Mouse (Mus musculus) lung, adult 18-20 months (tissue): ENCODE data around the gene Man1c1.

ENCODE experiments used
- DNase-seq, 2 experiments: peaks; one replicate each; pipeline ENCODE4 v3.0.0; 2022; ENCODE audit warnings: mixed read lengths in 2 of 2

Gene Man1c1

DNA sequence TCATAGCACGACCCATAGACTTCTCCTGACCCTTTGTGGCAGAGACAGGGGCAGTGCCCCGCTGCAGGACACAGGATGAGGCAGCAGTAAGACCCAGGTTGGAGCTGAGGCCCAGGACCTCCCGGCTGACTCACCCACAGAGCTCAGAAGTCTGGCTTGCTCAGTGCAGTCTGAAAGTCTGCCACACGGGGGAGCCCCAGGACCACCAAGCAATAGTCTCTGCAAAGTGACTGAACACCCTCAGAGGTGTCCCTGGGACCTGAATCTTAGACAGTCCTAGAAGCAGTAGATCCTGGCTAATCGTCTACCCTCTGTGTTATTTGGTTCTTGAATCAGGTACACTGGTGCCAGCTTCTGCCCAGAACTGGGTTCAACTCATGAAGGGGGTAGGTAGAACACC lies 160.8 kb downstream of the Man1c1 start:
- peak; percentile 86 to 90 for DNase-seq

- DNase-seq, result no peak
Measured at GRCm38 (mm10) chr4:134542726-134543125, 161.4 kb downstream of the Man1c1 start.

- no peak for DNase-seq
Measured at GRCm38 (mm10) chr4:134538997-134539580, 165.0 kb downstream of the Man1c1 start.

GRCm38 (mm10) chr4:134535787-134536151 lies 168.3 kb downstream of the Man1c1 start:
- no peak for DNase-seq

GRCm38 (mm10) chr4:134534932-134535786 lies 168.9 kb downstream of the Man1c1 start, which contains the start of gene Mtfr1l:
TSS of gene Mtfr1l (minus strand) at chr4:134535387.
- peak; percentile 99 for DNase-seq

DNA sequence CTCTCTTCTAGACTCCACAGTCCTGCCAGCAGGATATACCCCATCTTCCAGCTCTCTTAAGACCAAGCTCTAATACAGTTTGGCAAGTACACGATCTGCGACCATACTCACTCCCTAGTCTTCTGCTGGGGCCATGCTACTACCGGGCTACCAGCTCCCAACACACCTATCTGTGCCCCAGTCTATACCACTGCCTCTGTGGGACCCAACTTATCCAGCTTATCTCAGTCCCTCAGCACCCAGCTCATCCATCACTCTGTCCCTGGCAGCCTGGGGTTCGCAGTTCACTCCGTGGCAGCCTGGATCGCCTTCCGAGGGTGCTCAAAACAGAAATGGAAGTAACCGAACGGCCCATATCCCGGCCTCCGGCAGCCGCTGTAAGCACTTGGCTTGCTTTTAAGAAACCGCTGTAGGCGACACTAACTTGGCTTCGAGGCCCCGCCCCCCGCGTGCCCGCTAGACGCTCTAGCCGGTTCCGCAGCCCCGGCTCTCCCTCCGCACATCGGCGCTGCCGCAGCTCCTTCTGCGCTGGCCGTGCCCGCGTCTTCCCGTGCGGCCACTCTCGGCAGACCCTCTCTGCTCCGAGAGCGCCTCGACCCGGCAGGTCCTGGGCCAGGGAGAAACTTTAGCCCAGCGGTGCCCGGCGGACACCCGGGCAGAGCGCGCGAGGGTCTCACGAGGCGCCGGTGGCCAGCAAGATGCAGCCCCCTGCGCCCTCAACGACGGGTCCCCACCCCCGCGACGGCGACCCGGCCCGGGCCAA lies 169.8 kb downstream of the Man1c1 start:
- peak; percentile 81 to 83 for DNase-seq

DNA sequence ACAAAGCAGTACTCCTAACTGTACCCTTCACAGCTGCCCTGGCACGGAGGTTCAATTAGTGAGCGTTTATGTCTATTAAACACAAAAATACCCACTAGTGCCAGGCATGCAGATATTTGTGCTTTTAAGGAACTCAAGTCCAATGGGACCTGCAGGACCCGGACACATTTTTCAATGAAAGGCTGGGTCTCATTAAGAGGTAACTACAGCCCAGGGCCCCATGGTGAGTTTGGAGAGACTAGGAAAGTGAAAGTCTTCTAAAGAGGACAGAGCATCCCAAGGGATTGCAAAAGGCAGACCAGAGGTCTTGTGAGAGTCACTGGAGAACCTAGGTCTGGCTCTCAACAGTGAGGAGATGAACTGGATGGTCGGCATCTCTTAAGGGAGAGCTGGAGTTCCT lies 170.7 kb downstream of the Man1c1 start:
- DNase-seq, result no peak

DNA sequence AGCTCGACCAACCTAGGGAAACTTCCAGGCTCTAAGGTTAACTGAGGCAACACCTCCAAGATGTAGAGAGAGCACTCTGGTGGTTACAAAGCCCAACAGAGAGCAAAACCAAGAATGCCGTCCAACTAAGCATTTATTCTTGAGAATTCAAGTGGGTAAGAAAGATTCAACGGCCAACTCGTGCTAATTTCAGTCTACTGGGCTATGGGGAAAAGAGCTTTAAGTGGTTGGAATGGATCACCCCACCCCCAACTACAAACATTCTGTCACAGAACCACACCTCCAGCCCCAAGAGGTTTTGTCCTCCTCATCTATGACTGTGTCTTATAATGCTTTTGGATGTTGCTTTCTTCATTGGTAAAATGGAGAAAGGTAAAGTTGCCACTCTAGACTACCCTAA lies 171.2 kb downstream of the Man1c1 start:
- DNase-seq, result peak; percentile 41 to 74

DNA sequence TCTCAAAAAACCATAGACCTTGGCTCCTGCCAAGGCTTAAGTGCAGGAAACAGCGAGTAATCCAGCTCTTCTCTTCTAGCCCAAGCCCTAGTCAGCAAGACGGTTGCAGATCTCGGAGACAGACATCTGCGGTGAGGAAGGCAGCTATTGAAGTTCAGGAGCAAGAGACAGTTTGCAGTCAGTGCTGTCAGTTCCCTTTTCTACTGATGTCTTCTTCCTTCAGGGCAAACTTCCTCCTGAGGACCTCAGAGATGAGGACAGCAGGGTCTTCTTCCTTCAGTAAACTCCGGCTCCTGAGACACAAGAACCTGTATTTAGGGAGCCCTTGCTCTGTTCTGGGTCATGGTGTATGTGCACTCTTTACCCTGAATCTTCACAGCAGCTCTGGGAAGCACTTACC lies 177.9 kb downstream of the Man1c1 start:
- DNase-seq, result no peak

GRCm38 (mm10) chr4:134525806-134526205 lies 178.3 kb downstream of the Man1c1 start:
- DNase-seq, result no peak

- DNase-seq, result no peak
Measured at GRCm38 (mm10) chr4:134523447-134523846, 180.6 kb downstream of the Man1c1 start.

GRCm38 (mm10) chr4:134519281-134519680 lies 184.8 kb downstream of the Man1c1 start:
- DNase-seq, result no peak

- no peak for DNase-seq
Measured at GRCm38 (mm10) chr4:134518541-134518940, 185.5 kb downstream of the Man1c1 start.

DNA sequence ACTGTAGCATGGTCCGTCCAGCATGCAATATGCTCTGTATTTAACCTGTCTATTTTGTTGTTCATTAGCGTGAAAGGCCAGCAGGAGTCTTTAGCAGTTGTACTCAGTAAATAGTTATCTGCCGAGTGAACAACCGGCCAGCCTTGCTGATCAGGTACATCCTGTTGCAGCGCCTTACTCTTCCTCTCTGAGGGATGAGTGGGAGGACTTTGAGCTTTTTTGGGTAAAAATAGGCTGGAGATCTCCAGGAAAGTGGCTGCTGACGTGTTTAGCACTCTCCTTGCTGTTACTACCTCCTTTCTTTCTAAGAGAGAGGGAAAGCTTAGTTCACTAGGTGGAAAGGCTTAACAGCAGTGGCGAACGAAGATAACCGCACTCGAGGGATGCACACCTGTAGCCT lies 186.4 kb downstream of the Man1c1 start:
- DNase-seq, result no peak

DNA sequence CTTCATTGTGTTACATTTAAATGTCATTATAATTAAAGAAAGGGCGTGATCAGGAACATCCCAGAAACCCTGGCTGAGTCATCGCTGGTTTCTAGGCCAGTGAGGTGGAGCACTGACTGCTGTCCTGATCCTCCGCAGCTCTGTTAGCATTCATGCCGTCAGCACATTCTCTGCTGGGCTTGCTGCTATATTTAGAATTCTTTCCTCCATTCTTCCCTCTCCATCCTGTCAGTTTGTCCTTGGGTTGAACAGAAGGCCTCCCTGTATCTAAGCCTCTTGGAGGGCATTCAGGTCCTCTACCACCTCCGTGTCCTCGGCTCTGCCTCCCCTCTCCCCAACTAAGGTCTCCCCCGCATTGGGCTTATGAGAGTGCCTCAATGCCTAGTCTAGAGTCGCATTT lies 187.1 kb downstream of the Man1c1 start:
- no peak for DNase-seq

- peak; percentile 69 to 75 for DNase-seq
Measured at GRCm38 (mm10) chr4:134515614-134516013, 188.5 kb downstream of the Man1c1 start.

DNA sequence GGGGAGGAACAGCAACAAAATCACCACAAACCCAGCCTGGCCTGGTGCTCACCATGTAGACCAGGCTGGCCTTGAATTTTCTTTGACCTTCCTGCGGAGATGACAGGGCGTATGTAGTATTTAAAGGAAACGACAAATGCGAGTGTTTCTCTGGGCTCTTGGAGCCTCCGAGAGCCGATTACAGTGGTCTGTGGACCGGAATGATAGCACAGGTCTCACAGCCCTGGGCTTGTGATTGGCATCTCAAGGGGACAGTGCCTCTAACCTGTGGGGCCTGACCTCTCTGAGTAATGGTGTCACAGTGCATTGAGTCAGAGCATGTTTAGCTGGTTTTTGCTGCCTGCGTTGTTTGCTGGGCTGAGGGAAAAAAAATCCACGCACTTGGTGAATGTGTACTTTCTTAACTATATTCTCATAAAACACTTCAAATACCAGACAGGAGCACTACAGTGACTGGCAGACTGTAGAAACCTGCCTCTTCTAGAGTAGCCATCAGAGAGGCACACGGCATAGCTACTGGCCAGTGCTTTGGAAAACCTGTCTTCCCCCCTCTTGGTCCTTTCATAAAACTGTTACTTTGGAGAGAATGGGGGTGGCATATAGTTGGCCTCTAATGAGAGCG lies 189.7 kb downstream of the Man1c1 start:
- DNase-seq, result peak in 1 of 2 experiments; percentile 50

DNA sequence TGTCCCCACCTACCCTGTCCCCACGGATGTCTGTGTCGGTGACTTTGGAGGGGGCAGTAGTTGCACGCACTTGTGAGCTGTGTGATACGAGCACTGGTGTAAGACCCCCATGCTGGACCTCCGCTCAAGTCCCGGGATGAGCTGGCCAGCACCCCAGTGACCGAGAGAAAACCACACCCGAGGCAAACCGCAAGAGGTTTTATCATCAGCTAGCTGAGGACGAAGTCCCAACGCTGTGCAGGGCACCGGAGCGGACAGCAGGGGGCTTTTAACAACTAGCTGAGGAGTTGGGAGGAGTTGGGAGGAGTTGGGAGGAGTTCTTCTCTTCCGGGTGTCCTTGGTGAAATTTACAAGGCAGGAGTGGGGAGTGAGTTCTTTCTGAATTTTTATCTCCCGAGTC lies 191.3 kb downstream of the Man1c1 start:
- DNase-seq, result peak; percentile 69 to 82

GRCm38 (mm10) chr4:134511730-134512129 lies 192.4 kb downstream of the Man1c1 start:
- no peak for DNase-seq
